Mouse (Mus musculus) heart, adult 18-20 months (tissue): ENCODE results near the gene Slc16a3. TPM values are rescaled to one million over a fixed set of nuclear protein-coding genes. Genes with fewer than 3 reads are reported as not detected.
A peak's percentile ranks its signal among the peaks of the same experiment; 100 is the strongest.

Experiments
- DNase-seq, 2 experiments: peaks; one replicate each; pipeline ENCODE4 v3.0.0; 2021 to 2022; ENCODE audit warnings: mixed read lengths in 1 of 2
- long read RNA-seq, 2 experiments: library from polyadenylated mRNA; stranded (forward); transcript quantifications; one replicate each; pipeline ENCODE4 v2.0.0; 2021
- total RNA-seq, 2 experiments: library from RNA; stranded (reverse); gene quantifications; 2 replicates each; pipeline ENCODE4 v1.2.3; 2021

Gene Slc16a3
- total RNA-seq = under 1 TPM; 0.77 to 0.87 TPM
- long read RNA-seq, experiment 1, full-length matches to known transcripts = 1 of 1 reads
- long read RNA-seq, experiment 1, partial matches to known transcripts = 0 of 1 reads
- long read RNA-seq, experiment 1, other reads (novel, unspliced or antisense) = 0 of 1 reads
- long read RNA-seq, experiment 2, partial matches to known transcripts = 2 of 2 reads
- long read RNA-seq, experiment 2, other reads (novel, unspliced or antisense) = 0 of 2 reads

GRCm38 (mm10) chr11:120948328-120948727 is at the start of gene Slc16a3:
Gene Slc16a3 (plus strand): TSS chr11:120948480.
- DNase-seq = no peak

DNA sequence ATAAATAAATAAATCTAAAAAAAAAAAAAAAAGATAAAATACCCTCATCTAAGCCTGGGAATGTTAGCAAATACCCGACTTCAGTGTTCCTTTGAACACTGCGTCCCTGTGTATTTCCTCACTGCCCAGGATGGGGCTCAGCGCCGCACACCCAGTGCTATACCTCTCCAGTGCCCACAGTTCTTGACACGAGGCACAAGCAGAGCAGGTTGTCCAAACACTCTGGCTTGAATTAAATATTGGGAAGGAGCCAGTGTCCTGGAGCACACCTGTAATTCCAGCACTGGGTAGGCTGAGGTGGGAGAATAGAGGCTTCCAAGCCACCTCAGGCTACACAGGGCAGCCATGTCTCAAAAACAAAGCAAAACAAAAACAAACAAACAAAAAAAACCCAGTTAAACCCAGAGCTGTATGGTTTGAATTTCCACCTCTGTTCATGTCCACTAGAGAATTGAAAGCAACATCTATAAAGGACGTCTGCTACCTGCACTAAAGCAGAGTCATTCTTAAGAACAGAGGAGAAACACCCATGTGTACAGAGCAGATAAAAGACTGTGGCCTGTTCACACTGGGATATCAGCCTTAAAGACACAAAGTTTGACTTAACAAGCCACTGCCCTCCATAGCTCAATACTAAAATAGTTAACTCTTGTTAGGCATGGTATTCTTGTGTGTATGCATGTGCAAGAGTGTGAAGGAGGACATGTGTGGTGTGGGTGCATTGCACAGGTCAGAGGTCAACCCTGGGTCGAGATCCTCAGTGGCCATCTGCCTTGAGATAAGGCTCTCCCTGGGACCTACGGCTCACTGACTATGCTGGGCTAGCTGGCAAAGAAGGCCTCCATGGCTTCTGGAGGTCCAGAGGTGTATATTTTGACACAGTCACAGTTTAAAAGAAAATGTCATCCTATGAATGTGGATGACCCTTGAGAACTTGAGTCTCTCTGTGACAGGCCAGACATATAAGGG is 47.7 kb upstream of the Slc16a3 start:
- DNase-seq = no peak

DNA sequence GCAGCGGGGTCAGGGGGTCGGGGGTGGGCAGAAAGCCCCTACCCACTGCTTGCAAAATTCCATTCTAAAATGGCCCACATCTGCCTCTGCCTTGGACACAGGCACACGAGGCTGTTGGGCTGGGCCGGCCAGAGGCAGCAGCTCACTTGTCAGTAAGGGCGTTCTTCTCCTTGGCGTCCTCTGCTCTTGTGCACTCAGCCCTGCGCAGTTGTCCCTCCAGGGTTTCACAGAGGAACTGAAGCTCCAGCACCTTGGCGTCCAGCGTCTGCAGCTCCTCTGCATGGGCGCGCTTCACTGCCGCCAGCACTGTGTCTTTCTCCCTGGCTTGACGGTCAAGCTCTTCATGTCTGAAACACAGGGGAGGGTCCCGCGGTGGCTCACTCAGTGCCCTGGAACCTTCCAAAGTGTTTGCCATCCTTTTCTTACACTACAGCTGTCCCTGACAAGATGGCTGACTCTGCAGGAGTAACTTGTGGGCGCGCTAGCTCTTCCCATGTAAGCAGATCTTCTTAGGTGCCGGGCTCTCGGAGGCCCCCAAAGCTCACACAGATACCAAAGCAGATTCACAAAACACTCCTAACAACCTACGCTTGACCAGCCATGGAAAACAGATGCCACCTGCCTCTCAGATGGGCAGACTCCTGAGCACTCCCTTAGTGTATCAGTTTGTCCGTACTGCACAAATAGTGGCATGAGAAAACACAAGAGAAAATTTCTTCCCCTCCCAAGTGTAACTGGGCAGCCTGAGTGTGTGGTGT is 46.4 kb upstream of the Slc16a3 start:
- DNase-seq = no peak

- peak in 1 of 2 experiments; percentile 31 for DNase-seq
Measured at GRCm38 (mm10) chr11:120902487-120903142, 45.7 kb upstream of the Slc16a3 start.

DNA sequence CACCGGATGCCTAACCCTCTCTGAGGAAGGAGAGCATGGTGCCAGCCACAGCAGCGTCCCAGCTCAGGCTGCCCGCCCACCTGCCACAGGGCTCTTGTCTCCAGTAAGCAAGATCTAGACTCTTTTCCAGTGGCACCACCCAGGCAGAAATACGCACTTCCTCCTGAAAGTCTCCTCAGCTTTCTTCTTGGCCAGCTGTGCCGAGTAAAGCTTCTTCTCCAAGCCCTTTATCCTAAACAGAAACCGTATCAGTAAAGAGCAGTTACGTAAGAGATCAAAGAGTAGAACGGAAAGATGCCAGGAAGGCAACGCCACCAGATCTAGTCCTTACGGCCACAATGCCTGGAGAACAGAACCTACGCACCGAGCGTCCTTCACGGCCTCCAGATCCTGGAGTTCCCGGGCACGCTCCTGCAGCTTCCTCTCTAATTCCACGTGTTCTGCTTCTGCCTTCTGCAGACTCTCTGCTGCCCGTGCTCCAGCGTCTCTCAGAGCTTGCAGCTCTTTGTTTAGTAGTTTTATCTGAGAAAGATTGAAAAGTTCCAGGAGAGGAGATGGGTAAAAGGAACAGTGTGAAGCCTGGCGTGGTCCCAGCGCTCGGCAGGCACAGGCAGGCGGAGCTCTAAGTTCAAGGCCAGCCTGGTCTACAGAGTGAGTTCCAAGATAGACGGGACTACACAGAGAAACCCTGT is 45.0 kb upstream of the Slc16a3 start:
- DNase-seq = peak; percentile 22 to 31

DNA sequence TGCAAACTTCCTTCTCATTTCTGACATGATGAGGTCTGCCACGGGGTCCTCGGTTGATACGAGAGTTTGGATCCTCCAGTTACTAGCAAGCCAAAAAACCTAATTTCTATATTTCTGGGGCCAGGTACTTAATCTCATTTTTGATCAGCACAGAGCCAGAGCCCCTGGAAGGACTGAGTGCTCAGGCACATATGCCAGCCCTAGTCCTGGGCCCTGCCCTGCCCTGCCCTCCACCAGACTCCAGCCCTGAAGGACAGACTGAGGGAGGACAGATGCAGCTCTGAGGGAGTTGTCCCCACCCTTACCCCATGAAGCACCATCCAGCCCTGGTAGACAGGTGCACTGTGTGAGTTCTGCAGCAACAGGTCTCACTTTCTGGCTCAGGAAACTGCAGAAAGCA is 43.7 kb upstream of the Slc16a3 start:
- no peak for DNase-seq

GRCm38 (mm10) chr11:120905430-120905873 is 42.8 kb upstream of the Slc16a3 start:
- peak; percentile 75 to 86 for DNase-seq

- DNase-seq = no peak
Measured at GRCm38 (mm10) chr11:120913796-120914195, 34.5 kb upstream of the Slc16a3 start.

DNA sequence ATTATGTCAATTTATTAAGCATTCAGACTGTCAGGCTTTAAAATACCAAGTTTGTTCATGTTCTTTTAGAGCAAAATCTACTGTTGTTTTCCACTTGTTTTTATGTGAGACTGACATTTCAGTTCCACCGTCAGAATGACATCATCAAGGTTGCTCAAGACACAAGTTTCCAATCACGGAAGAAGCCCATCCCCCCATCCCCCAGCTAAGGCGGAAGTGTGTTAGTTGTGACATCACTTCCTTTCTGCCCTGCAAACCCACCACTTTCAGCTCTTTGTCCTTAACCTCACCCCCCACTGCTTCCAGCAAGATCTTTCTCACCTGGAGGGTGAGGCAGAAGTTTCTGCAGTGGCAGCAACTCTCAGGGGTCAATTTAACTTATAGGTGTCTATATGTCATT is 31.8 kb upstream of the Slc16a3 start:
- no peak for DNase-seq

GRCm38 (mm10) chr11:120917756-120918155 is 30.5 kb upstream of the Slc16a3 start:
- DNase-seq = no peak

- no peak for DNase-seq
Measured at GRCm38 (mm10) chr11:120922528-120922927, 25.8 kb upstream of the Slc16a3 start.

DNA sequence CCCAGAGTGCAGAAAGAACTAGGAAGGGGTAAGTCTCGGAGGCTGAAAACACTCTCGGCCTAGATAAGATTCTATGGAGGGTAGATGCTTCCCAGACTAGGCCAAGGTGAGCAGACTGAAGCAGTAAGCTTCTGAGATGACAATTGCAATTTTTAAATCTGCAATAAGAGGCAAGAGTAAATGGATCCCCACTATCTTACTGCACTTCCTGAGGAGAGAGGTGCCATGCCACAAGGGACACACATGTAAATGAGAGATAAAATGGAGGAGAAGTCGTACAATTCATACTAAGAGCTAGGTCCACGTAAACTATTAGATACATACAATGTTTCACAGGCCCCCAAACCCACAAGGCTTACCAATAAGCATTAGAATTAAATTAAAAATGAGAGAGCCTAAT is 19.8 kb upstream of the Slc16a3 start:
- DNase-seq = no peak

DNA sequence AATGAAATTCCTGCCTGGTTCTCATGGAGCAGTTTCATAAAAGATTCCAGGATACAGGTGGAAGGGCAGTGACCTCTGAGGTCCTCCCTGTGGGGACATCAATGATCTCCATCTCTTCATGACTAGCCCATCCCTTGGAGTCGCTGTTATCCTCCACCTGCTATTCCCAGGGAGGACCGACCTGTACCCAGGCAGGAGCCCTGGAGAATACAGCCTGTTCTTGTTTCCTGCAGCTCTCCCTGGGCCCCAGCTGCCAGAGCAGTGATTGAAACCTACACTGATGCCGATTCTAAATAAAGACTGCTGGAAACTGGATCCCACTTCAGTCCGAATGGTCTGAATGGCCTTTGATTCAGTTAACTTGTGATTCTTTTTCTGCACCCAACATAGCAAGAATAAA is 16.8 kb upstream of the Slc16a3 start:
- no peak for DNase-seq

DNA sequence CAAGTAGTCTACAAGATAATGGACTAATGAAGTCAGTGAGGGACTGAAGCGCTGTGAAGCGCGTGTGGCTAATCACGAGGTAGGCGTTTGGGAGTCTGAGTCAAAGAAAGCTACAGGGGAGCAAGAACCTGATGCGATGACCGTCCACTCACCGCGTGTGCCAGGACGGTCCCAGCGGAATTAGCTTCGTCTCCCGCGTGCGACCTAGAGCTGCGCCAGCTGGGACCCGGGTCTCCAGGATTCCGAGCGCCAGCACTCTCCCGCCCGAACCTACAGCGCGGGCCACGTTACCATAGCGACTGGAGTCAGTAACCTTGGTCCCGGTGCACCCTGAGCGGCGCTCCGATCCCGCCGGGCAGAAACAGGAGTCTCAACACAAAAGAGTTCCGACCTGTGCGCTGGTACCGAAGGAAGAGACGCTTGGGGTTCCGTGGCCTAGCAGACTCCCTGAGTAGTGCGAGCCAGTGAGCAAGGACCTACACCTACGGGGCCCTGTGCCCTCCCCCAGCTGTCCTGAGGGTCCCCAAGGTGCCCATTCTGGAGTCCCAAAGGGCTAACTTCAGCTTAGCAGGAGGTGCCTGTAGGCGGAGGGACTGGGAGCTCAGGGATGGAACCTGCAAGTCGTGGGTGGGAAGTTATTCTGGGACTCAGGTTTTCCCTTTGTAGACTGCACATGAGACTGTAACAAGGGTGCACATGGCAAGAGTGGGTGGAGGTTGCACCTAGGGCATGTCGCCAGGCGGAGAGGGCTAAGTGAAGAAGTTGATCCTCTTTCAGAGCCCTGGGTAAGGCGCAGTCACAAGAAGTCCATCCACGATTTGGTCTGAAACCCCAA is 15.5 kb upstream of the Slc16a3 start, which contains the start of gene Ccdc57:
Gene Ccdc57 (minus strand): TSS at position 309 of the 835 bp plus-strand sequence.
- DNase-seq = peak; percentile 88 to 96

- DNase-seq = no peak
Measured at GRCm38 (mm10) chr11:120937976-120938375, 10.3 kb upstream of the Slc16a3 start.

- DNase-seq = no peak
Measured at GRCm38 (mm10) chr11:120938795-120939194, 9.5 kb upstream of the Slc16a3 start.

GRCm38 (mm10) chr11:120939712-120940341 is 8.5 kb upstream of the Slc16a3 start:
- no peak for DNase-seq

DNA sequence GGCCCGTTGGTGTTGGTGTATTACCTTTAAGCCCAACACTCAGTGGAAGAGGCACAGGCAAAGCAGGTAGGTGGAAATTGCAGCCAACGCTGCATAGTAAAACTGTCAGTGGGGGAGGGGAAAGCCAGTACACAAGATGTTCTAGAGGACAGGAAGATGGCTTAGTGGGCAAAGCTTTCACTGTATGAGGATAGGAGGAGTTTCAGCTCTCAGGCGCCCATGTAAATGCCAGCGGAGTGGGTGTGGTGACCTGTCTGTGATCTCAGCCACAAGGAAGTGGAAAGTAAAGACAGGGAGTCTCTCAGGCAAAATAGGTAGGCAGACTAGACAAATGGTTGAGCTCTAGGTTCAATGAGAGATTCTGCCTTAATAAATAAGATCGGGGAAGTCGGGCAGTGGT is 7.3 kb upstream of the Slc16a3 start:
- no peak for DNase-seq

DNA sequence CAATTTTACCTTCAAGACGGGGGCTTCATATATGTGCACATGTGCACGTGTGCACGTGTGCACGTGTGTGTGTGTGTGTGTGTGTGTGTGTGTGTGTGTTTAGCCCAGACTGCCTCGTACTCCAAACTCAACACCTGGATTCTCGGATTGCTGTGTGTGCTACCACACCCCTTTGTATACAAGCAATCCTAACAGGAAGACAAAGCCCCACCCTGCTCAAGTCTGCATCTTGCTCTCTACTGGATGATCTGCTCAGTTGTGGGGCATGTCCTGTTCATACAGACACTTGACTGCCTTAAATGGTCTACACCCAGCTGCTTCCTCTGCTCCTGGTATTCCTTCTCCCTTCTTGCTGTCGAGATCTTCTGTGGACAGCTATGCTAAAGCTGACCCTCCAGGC is 3.0 kb upstream of the Slc16a3 start:
- DNase-seq = no peak

DNA sequence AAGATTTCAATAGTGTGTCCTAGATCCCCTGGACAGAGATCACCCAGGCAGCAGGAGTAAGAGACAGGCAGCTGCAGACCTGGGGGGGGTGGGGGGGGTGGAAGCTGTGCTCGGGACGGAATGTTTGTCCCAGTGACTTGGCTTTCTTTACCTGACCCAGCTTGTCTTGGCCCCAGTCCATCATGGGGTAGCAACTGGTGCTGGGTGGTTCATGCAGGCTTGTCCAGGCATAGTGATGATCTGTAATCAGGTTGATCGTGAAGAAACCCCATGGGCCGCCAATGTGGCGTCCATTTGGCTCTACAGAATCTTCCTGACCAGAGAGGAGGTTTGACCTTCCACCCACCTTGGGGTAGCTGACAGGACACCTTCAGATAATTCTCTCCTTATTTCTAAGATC is 2.4 kb upstream of the Slc16a3 start:
- no peak for DNase-seq
